Mouse (Mus musculus) liver, postnatal 0 days (tissue): ENCODE results near the gene Dgki.

Experiments
- CTCF ChIP-seq: sonication (generic); IDR thresholded peaks from 2 replicates; pipeline ENCODE4 v1.5.1; 2016; ENCODE audit warnings: antibody characterized with exemption, low read depth
- EP300 ChIP-seq: IDR thresholded peaks from 2 replicates; pipeline ENCODE4 v1.6.1; 2016; ENCODE audit warnings: antibody characterized with exemption, low read depth, mild to moderate bottlenecking

DNA sequence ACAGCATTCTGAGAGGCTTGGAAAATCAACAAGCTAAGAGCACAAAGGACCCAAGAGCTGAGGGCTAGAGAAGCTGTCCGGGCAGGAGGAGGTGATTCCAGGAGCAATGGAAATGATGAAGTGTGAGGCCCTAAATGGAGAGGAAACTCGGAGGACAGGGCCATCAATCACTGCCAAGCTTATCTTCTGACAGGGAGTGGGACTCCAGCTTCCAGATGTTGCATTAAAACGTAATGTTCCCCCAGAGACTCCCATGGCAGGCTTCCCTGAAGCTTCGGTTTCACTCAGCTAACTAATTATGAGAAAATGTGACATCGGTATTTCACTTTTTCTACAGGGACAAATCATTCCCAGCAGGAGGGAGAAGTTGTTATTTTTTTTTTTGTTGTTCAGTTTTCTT lies 409.7 kb downstream of the Dgki start:
- TF ChIP-seq CTCF: no peak
- no peak for TF ChIP-seq EP300
